Mouse (Mus musculus) hindbrain, postnatal 0 days (tissue): Measurements from ENCODE around the gene Myo1a. TPM values are rescaled to one million over a fixed set of nuclear protein-coding genes. Genes with fewer than 3 reads are reported as not detected.
"Not testable (repeated sequence)": the region's sequence is repeated elsewhere in the genome, so short reads cannot be mapped to it uniquely, and the experiment has no call there.

Experiments
- ATAC-seq: fragments of 200-750 bp; cut with Nextera tagmentation; 2 replicates; pipeline ENCODE4 v1.8.0; 2017; ENCODE audit warnings: mild to moderate bottlenecking, moderate TSS enrichment, moderate library complexity
- DNase-seq: peaks from one replicate; pipeline ENCODE4 v3.0.0-alpha.2; 2015; ENCODE audit warnings: low spot score
- H3K27ac ChIP-seq: fragments of 300-500 bp; sonication (generic); 2 replicates; pipeline ENCODE4 v1.5.1; 2014; ENCODE audit warnings: mild to moderate bottlenecking
- H3K27me3 ChIP-seq: fragments of 300-500 bp; sonication (generic); 2 replicates; pipeline ENCODE4 v1.6.1; 2014; ENCODE audit warnings: low read length, mixed read lengths; ENCODE audit not compliant: insufficient read depth
- H3K36me3 ChIP-seq: fragments of 300-500 bp; sonication (generic); 2 replicates; pipeline ENCODE4 v1.6.1; 2014; ENCODE audit warnings: low read length, mixed read lengths; ENCODE audit not compliant: insufficient read depth
- H3K4me1 ChIP-seq: fragments of 300-500 bp; sonication (generic); 2 replicates; pipeline ENCODE4 v1.6.1; 2014; ENCODE audit warnings: antibody characterized with exemption, low read length, mixed read lengths; ENCODE audit not compliant: insufficient read depth
- H3K4me2 ChIP-seq: fragments of 300-500 bp; sonication (generic); 2 replicates; pipeline ENCODE4 v1.6.1; 2014; ENCODE audit warnings: low read depth, mild to moderate bottlenecking, low read length, moderate library complexity, mixed read lengths
- H3K4me3 ChIP-seq: fragments of 300-500 bp; sonication (generic); 2 replicates; pipeline ENCODE4 v1.5.1; 2014; ENCODE audit warnings: low read length
- H3K9ac ChIP-seq: fragments of 300-500 bp; sonication (generic); replicated peaks from 2 replicates; pipeline ENCODE4 v1.6.1; 2014; ENCODE audit warnings: mild to moderate bottlenecking, low read length, moderate library complexity, mixed read lengths
- H3K9me3 ChIP-seq: fragments of 300-500 bp; sonication (generic); 2 replicates; pipeline ENCODE4 v1.6.1; 2016; ENCODE audit warnings: low read length, mixed read lengths
- CTCF ChIP-seq: IDR thresholded peaks from 2 replicates; pipeline ENCODE4 v1.5.1; 2016; ENCODE audit warnings: antibody characterized with exemption, control low read depth, low read depth
- WGBS: fragments of 180-500 bp; shearing (Covaris S2); extraction: QIAGEN DNeasy Blood & Tissue Kit; methylation state at CpG from one replicate; pipeline ENCODE4 v1.1.7; 2014; 5-methylcytosine and 5-hydroxymethylcytosine counted together
- polyA plus RNA-seq: library from polyadenylated mRNA; unstranded; fragments of >200 nt; fragmentation: Nextera tagmentation; extraction: Ambion mirVana; gene quantifications from 2 replicates; pipeline ENCODE4 v1.2.1, GENCODE M21; 2015
- total RNA-seq: library from RNA; depleted of rRNA; stranded (reverse); fragments of >200 nt; gene quantifications from 2 replicates; pipeline ENCODE4 v1.2.3, GENCODE M21; 2014; rRNA removed

The Myo1a gene
- total RNA-seq = 0.21 and 0.36 TPM in 2 replicates
- polyA plus RNA-seq = 0.50 and 0.53 TPM in 2 replicates

GRCm38 (mm10) chr10:127704766-127705220, at the start of gene Myo1a:
Myo1a (plus strand) TSS chr10:127705170.
- ATAC-seq = no peak
- no peak for DNase-seq
- Histone ChIP-seq H3K27me3 (no peaks in the 10 kb centered on the region), H3K36me3 (no peaks in the 10 kb centered on the region), H3K9ac (no peak within 1 kb of the TSS), H3K4me3 (no peak within 1 kb of the TSS), H3K4me2 (no peak within 1 kb of the TSS), H3K4me1 (no peaks in the 10 kb centered on the region), H3K9me3 (no peaks in the 10 kb centered on the region), H3K27ac (no peak within 1 kb of the TSS)
- TF ChIP-seq CTCF = no peak
- 76% methylated on average over 2 of the region's 2 CpGs for WGBS

- not testable (repeated sequence) for H3K4me2 ChIP-seq, ATAC-seq, H3K27me3 ChIP-seq, H3K9ac ChIP-seq, H3K4me1 ChIP-seq, H3K9me3 ChIP-seq, H3K36me3 ChIP-seq, H3K27ac ChIP-seq, H3K4me3 ChIP-seq, DNase-seq
- 53% methylated on average over 6 of the region's 6 CpGs for WGBS
Measured at GRCm38 (mm10) chr10:127657617-127658016, 47.4 kb upstream of the Myo1a start.

- Histone ChIP-seq H3K9me3 (no peaks in the 10 kb centered on the region), H3K4me1 (no peaks in the 10 kb centered on the region), H3K4me2 (no peak overlapping the region), H3K36me3 (no peaks in the 10 kb centered on the region), H3K27me3 (no peaks in the 10 kb centered on the region), H3K27ac (no peak overlapping the region), H3K9ac (no peak overlapping the region), H3K4me3 (no peak overlapping the region)
- TF ChIP-seq CTCF = no peak
- ATAC-seq (no peak), DNase-seq (no peak)
- 28% methylated on average over 6 of the region's 6 CpGs for WGBS
Measured at GRCm38 (mm10) chr10:127658076-127658475, 46.9 kb upstream of the Myo1a start.

- no peak overlapping the region for H3K27ac ChIP-seq
- H3K9me3 ChIP-seq = no peaks in the 10 kb centered on the region
- H3K36me3 ChIP-seq = no peaks in the 10 kb centered on the region
- DNase-seq (no peak), ATAC-seq (no peak)
- no peak overlapping the region for H3K9ac ChIP-seq
- no peak overlapping the region for H3K4me3 ChIP-seq
- H3K27me3 ChIP-seq = peaks cover 3% of the 10 kb centered on the region
- H3K4me2 ChIP-seq = no peak overlapping the region
- 69% methylated on average over 1 of the region's 1 CpGs for WGBS
- H3K4me1 ChIP-seq = no peaks in the 10 kb centered on the region
- no peak for TF ChIP-seq CTCF
Measured at GRCm38 (mm10) chr10:127659551-127659950, 45.4 kb upstream of the Myo1a start.

GRCm38 (mm10) chr10:127661291-127661914, 43.6 kb upstream of the Myo1a start:
- Histone ChIP-seq H3K9ac (0 out of 2 replicates have a peak overlapping the region, but pooled peaks have one; percentile 28), H3K27ac (no peak overlapping the region), H3K4me3 (peak overlapping the region; percentile 11; the same call in 1 of the 2 replicates), H3K9me3 (no peaks in the 10 kb centered on the region), H3K27me3 (peaks cover 9% of the 10 kb centered on the region), H3K4me1 (peaks cover 5% of the 10 kb centered on the region; the same call in 1 of the 2 replicates), H3K4me2 (peak overlapping the region; percentile 54), H3K36me3 (no peaks in the 10 kb centered on the region)
- ATAC-seq (no peak), DNase-seq (no peak)
- 21% methylated on average over 14 of the region's 14 CpGs for WGBS
- TF ChIP-seq CTCF = no peak

- Histone ChIP-seq H3K4me3 (peak overlapping the region; percentile 11; the same call in 1 of the 2 replicates), H3K4me2 (peak overlapping the region; percentile 54), H3K4me1 (peaks cover 5% of the 10 kb centered on the region; the same call in 1 of the 2 replicates), H3K27ac (peak overlapping the region; percentile 8; the same call in 1 of the 2 replicates), H3K9me3 (no peaks in the 10 kb centered on the region), H3K9ac (0 out of 2 replicates have a peak overlapping the region, but pooled peaks have one; percentile 28), H3K27me3 (peaks cover 11% of the 10 kb centered on the region), H3K36me3 (no peaks in the 10 kb centered on the region)
- TF ChIP-seq CTCF = no peak
- ATAC-seq (no peak), DNase-seq (peak; percentile 53)
- WGBS = 4% methylated on average over 16 of the region's 16 CpGs
Measured at GRCm38 (mm10) chr10:127661915-127662663, 42.9 kb upstream of the Myo1a start.
